Mouse (Mus musculus) hindlimb bud, embryonic 11.5 days (tissue): ENCODE data around the gene Ift74.
"Not testable (repeated sequence)": the region's sequence is repeated elsewhere in the genome, so short reads cannot be mapped to it uniquely, and the experiment has no call there.

Experiments
- DNase-seq: peaks from one replicate; pipeline ENCODE4 v3.0.0-alpha.2; 2012; ENCODE audit warnings: low read depth, low spot score; ENCODE audit errors: extremely low spot score

Ift74 gene

DNA sequence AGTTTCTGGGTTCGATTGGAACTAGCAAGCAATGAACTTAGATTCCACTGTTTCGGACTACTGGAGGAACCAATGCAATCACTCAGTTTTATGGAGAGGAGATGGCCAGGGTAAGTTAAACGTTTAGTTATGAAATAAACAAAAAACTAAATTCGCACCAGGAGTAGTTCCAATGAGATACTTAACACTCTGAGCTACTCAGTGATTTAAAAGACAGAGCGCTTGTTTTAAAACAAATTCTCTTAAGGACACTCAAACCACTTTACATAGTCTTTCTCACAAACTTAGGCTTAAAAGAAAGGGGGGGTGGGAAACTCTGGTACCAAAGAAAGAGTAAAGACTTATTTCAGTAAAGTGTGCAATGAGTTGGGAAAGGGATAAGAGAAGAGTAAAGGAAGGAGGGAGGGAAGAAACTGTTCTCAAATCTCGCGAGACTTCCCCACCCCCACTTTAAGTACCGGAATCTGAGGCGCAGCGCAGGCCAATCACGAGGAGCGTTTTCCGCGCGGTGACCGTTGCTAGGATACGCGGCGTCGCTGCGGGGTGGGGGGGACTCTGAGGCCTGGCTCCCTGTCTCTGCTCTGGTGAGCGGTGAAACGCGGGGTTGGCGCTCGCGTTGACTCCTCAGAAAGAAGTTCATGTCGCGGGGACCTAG is at the start of gene Ift74:
Ift74 (plus strand) TSS at position 520 of the 655 bp plus-strand sequence.
- peak; percentile 93 for DNase-seq

DNA sequence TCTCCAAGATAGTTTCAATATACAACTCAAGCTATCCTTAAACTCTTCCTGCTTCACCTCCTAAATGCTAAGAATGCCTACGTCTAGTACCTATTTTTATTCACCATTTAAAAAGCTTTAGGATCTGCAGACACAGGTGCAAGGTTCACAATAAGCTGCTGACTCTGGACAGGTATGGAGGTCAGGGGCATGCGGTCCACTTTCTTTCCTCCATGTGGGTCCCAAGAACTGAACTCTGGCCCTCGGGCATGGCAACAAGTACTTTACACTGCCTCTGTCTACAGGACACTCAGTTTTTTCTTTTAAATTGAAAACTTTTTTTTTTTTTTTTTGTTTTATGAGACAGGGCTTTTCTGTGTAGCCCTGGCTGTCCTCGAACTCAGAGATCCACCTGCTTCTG is 41.6 kb upstream of the Ift74 start:
- DNase-seq: no peak

DNA sequence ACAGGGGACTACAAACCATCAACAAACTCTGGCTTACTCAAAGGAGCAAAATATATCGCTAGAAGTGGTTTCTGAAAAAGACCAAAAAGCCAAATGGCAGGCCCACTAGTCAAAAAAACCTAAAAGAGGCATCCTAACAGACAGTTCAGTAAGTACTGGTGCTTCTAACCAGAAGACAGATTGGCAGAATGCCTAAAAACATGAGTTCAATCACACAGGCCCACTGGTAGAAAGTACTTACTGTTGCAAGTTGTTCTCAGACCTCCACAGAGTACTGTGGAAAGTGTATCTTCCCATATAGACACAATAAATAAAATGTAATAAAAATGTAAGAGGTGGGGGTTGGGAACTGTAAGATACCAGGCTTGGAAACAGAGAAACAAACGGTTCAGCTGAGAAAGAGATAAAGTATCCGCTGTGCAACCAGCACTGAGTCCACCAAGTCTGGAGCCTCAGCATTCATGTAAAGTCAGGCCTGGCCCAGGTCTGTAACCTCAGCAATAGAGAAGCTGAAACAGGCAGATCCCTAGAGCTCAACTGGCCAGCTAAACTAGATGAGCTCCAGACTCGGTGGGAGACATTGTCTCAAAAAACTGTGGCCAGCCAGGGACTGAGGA is 22.4 kb upstream of the Ift74 start:
- DNase-seq: no peak

DNA sequence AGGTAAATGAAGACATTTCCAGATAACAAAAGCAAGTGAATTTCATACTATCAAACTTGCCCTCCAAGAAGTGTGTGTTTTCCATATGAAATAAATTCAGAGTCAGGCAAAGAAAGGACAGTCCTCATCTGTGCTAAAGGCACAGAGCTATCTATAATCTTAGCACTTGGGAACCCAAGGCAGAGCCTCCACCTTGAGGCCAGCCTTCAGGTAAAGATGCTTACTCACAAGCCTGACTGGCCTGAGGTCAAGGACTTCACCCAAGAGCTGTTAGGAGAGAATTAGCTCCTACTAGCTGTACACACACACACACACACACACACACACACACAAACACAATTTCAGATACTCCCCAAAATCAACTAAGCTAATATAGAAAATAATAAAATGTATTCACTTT is 21.6 kb upstream of the Ift74 start:
- DNase-seq: no peak

DNA sequence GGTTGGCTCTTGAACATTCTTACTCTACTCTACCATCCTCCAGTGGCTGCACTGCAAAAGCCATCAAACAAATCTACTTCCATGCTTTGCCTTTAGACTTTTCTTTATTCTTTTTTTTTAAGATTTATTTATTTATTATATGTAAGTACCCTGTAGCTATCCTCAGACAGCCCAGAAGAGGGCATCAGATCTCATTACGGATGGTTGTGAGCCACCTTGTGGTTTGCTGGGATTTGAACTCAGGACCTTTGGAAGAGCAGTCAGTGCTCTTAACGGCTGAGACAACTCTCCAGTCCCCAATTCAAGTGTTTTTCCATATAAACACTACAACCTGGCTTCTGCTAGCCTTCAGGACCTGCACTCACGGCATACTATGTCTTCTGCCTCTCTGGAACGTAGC is 12.9 kb upstream of the Ift74 start:
- DNase-seq: no peak

DNA sequence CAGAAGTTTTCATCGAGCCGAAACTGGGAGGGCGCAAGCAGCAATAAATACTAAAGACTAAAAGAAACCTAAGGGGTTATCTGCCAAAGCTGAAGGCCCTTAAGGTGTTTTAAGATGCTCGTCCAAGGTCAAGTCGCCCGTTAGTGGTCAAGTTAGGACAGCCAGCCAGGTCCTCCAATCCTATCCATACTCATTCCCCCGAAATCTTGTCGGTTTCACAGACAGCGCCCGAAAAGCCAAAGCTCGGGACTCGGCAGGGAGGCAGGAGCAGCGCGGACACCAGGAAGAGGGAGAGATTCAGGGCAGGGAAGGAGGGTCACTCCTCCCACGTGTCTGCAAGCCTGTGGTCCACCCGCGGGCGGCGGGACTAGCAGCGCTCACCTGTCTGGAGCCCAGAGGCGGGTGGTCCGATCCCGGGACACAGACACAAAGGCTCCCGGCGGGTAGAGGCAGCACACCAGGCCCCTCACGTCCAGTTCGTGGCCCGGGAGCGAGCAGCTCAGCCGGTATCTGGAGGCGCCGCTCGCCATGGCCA is 11.7 kb upstream of the Ift74 start:
- DNase-seq: no peak

DNA sequence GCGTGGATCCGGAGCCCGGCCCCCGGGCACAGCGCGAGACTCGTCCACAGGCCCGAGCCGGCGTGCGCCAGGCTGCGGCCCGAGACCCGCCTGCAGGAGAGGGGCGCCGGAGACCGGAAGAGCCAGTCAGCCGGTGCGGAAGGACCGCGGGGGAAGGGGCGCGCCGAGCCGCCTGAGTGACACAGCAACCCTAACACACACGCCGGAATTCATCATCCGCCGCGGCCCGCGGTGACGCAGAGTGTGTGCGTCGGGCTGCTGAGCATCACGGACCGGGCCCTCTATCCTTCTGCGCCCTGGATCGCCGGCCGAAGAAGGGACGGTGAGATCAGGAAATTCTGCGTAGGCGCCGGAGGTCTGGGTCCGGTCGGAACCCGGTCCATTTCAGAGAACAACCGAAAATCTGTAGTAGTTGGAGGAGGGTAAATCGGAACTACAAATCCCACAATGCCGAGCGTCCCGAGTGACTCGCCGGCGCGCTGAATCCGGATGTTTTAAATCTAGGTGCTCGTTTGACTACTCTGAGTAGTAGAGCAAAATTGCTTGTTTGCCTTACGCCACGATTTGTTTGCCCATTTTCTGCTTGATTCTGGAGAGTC is 11.2 kb upstream of the Ift74 start, which contains the start of gene Plaa:
Plaa (minus strand) TSS at position 214 of the 599 bp plus-strand sequence.
- DNase-seq: peak; percentile 61

DNA sequence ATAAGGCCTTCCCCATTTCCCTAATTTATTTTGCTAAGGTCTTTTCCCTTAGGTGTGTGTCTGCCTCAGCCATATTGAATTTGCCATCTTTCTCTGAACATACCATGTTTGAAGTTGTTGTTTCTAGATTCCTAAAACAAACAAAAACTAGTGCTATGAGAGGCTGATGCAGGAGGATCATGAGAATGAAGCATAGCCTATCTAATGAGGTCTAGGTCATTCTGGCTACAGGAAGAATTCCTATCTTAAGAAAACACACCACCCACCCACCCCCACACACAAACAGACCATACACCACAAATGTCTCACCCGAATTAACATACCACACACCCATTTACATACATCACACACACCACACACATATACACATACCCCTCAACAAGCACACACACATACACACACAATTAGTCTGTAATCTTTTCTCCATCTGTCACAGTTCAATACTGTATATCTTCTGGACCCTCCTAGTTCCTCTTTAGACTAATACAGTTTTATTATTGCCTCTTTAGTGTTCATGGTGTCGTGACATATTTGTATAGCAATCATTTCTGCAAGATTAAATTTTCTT is 9.8 kb upstream of the Ift74 start:
- DNase-seq: no peak

DNA sequence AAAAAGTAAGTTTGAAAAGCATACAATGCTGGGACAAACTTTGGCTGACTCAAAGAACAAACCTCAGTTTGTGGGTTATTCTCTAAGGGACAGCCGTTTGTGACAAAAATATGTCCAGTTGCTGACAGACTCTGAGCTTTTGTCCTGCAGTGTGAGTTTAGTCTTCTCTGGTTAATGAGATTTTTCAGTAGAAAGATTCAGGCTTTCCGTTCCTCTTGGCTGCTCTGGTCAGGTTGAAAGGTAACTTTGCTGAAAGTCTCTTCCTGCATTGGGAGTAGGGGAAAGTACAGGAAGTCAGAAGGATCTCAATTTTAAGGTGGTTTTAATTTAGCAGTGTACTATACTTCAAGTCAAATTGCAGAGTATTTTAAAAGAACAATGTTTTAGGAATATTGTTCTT is 8.7 kb upstream of the Ift74 start:
- no peak for DNase-seq

DNA sequence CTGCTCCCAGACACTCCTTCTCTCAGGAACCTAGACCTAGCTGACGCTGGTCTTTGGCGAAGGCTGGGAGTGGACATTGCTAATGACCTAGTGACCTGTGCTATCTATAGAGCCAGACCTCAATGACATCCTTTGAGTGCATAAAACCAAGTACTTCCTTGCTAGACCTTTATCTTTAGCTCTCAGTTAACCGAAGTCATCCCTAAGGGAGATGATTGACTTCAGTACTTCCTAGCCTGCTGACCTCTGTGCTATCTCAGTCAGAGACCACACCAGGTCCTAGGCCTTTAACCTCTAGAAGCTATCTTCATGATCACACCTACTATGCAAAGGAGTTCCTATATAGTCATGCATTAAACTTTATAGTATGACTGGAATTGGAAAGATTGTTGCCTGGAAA is 4.0 kb upstream of the Ift74 start:
- no peak for DNase-seq

DNA sequence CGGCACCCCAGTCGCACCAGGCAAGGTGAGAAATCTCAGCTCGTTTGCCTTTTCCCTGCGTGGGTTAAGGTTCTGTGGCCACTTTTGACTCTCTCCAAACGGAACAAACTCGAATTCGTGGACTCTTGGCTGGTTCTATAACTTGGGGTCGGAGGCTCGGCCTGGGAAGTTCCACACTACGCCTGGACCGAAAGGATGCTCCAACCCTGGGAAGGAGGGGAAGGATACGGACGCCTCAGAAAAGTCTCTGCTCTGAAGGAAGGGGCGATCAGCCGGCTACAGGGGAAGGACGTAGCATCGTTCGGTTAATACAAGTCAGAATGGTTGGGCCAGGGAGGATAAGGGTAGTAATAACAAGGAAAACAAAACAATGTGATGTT is 326 bp downstream of the Ift74 start:
- DNase-seq: no peak

DNA sequence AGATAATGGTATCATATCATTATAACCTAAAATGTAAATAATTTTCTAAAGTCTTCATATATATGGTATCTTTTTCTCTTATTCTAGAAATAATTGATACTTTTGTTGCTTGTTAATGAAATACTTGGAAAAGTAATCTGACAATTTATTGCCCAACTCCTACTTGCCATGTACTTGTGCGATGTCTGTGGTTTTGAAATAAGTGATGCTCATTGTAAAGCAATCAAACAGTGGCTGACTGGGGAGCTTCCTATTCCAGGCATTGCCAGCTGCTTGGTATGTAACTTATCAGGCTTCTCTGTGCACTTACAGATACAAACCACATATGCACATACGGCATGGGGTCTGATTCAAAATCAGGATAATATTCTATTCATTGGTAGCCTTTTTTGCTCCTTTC is 5.8 kb downstream of the Ift74 start:
- no peak for DNase-seq

DNA sequence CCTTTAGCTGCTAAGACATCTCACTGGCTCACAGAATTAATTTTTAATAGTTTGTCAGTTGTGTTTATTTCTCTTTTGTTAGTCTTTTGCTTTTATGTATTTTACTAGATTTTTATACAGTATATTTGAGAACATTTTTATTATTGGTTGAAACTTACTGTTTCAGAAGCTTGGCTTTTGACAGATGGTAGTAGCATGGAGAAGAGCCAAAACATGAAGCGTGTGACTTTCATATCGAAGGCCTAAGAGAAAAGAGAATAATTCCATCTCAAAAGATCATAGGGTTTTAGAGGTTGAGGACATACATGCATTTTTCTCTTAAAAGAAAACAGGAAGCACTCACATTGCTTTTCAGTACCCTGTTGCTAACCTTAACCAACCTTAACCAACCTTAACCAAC is 28.9 kb downstream of the Ift74 start:
- DNase-seq: no peak

DNA sequence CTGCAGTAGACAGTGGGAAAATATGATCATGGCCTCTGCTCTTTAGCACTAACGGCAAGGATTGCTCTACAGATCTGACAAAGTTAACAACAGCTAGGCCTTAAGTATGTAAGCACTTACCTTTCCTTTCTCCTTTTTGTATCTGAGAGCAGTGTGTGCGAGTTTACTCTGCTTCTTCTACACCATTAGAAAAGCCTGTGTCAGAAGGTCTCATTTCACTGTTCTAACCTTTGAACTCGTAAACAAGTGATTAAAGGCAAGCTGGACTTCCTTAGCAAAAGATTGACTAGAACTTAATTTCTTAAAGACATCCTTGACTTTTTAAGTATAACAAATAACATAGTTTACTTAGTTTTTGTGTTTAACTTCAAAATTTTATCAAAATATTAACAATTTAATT is 35.6 kb downstream of the Ift74 start, which contains the start of gene Lrrc19:
Lrrc19 (minus strand) TSS at position 225 of the 400 bp plus-strand sequence.
- no peak for DNase-seq

DNA sequence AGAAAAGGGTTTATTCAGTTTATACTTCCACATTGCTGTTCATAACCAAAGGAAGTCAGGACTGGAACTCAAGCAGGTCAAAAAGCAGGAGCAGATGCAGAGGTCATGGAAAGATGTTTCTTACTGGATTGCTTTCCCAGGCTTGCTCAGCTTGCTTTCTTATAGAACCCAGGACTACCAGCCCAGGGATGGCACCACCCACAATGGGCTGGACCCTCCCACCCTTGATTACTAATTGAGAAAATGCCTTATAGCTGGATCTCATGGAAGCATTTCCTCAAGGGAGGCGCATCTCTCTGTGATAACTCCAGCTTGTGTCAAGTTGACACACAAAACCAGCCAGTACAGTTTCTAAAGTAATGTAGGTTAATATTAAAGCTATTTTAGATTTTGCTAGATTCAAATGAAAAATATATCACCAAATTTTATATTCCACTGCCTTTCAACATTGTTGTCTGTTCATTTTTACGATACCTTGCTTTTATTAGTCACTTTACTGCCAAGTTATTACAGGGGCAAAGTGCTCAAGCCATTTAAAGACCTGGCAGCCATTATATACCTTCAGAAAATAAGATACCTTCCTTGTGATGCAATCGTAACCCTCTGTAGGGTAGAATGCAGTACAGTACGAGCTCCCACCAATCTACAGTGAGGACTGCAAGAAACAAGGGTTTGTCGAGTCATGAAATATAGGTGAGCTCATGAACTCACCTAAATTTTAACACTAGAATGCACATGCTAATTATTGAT is 36.3 kb downstream of the Ift74 start:
- DNase-seq: not testable (repeated sequence)

DNA sequence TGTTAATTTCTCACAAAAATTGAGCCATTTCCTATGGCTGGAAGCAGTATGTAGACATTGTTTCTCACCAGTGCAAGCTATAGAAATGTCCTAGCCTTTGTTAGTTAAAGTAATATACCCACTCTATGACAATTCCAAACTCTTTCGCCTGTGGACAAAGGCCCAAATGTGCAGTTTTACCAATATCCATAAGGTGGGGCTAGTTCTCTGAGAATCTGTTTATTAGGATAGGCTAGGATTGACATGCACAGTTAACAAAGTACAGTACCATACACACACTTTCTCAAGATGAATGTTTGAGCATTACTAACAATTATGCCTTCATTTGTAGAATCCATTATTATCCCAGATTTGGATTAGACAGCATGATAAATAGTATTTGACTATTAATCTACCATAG is 55.4 kb downstream of the Ift74 start:
- DNase-seq: peak; percentile 22

DNA sequence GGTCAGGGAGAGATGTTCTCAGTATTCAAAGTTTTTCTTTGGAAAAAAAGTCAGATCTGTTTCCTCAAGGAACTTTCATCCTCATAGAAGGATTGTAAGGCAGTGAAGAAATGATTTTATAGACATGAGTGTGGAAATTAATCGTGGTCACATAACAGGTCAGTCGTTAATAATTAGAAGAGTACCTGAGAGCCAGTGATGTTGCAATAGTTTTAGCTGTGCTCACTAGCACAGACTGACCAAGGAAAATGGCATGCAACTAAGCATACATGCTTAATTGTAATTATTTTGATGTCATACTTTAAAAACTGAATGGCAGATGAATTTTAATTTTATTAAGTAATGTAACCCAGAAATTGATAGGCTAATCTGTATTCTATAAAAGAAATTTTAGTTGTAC is 66.4 kb downstream of the Ift74 start:
- DNase-seq: no peak

DNA sequence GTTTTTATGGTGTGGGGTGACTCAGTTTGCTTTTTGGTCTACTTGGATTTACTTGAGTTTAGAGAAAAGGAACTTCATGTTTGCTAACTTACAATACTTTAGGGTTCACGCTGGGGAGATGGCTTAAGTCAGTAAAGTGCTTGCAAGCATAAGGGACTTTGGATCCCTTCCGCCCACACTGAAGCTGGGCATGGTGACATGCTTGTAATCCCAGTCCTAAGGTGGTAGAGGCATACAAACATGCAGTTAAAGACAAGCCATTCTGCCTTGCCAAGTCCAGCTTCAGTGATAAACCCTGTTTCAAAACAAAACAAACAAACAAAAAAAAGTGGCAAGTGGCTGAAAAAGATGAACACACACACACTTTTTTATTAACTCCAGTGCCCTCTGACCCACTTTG is 66.9 kb downstream of the Ift74 start:
- no peak for DNase-seq

DNA sequence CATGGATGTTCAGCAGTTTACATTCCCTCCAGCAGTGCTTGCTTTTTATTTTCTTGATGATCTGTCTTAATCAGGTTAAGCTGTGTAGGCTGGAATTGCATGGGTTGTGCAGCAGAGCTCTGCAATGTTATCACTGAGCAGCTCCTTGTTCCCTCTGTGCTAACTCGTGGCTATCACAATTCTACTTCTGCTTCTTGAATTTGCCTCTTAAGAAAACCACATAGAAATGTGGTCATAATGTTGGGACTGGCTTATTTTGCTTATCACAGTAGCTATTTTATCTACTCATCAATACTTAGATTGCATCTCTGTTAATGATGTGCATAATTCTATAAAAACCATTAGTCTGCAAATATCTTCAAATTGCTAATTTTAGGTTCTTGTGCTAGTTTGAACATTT is 67.7 kb downstream of the Ift74 start:
- DNase-seq: no peak

DNA sequence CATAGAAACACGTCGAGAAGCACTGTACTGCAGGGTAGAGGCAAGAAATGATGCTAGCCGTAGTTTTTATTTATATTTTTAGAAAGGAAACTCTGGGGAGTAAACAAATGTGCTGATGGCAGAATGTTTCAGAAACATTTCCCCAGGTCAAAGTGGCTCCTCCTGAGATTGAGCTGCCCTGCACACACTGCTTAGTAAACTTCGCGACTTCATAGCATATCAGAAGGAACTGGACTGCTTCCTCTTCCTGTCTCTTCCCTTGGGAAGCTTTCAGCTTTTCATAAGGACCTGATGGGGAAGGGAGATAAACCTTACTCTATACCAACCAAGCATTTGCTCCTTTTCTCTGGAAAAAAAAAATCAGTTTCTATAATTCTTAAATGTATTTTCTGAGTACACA is 69.0 kb downstream of the Ift74 start:
- DNase-seq: no peak

DNA sequence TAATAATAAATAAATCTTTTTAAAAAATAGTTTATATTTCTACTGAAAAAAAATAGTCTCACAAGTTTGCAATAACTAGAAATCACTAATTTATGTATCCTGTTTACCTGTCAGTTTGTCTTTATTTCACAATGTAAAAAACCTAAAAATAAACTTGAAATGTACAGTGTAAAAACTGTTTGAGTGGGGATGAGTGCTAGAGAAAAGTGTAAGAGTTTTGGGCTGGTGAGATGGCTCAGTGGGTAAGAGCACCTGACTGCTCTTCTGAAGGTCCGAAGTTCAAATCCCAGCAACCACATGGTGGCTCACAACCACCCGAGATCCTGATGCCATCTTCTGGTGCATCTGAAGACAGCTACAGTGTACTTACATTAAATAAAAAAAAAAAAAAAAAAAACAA is 75.5 kb downstream of the Ift74 start:
- not testable (repeated sequence) for DNase-seq
